Mouse (Mus musculus): ENCODE measurements around the gene Slc6a3. TPM values are rescaled to one million over a fixed set of nuclear protein-coding genes. Genes with fewer than 3 reads are reported as not detected.

Slc6a3 gene
- polyA plus RNA-seq, 1 experiment, result 0.09 TPM

- H3K27me3 ChIP-seq (ENCODE audit: control insufficient read depth, insufficient read depth, low read length), result no peaks in the 10 kb centered on the region
- H3K27ac ChIP-seq (ENCODE audit: insufficient read depth, low read depth, low read length), result peak overlapping the region; percentile 67
- H3K4me3 ChIP-seq (ENCODE audit: low read depth, low read length), result peak overlapping the region; percentile 93
- H3K36me3 ChIP-seq (ENCODE audit: control insufficient read depth, insufficient read depth, low read length), result peaks cover 21% of the 10 kb centered on the region
- peaks cover 9% of the 10 kb centered on the region for H3K4me1 ChIP-seq (ENCODE audit: control insufficient read depth, insufficient read depth, insufficient read length, low read length)
- 1% methylated on average over 39 of the region's 39 CpGs for WGBS
- TF ChIP-seq POLR2A (IDR thresholded peaks at IDR 0.05; ENCODE audit: low read depth, low read length) (no peak), CTCF (IDR thresholded peaks at IDR 0.05; ENCODE audit: extremely low read depth, insufficient read length, insufficient replicate concordance, low read depth, low read length) (no peak)
Measured at GRCm38 (mm10) chr13:73604156-73604957, 67.8 kb downstream of the Slc6a3 start.

GRCm38 (mm10) chr13:73618406-73618805, 81.9 kb downstream of the Slc6a3 start:
- H3K36me3 ChIP-seq (ENCODE audit: control insufficient read depth, insufficient read depth, low read length), result peaks cover 78% of the 10 kb centered on the region
- WGBS, result 91% methylated on average over 5 of the region's 5 CpGs
- H3K27ac ChIP-seq (ENCODE audit: insufficient read depth, low read depth, low read length), result no peak overlapping the region
- no peak for TF ChIP-seq POLR2A (IDR thresholded peaks at IDR 0.05; ENCODE audit: low read depth, low read length)
- TF ChIP-seq CTCF (IDR thresholded peaks at IDR 0.05; ENCODE audit: extremely low read depth, insufficient read length, insufficient replicate concordance, low read depth, low read length), result no peak
- no peaks in the 10 kb centered on the region for H3K27me3 ChIP-seq (ENCODE audit: control insufficient read depth, insufficient read depth, low read length)
- no peaks in the 10 kb centered on the region for H3K4me1 ChIP-seq (ENCODE audit: control insufficient read depth, insufficient read depth, insufficient read length, low read length)
- no peak overlapping the region for H3K4me3 ChIP-seq (ENCODE audit: low read depth, low read length)

DNA sequence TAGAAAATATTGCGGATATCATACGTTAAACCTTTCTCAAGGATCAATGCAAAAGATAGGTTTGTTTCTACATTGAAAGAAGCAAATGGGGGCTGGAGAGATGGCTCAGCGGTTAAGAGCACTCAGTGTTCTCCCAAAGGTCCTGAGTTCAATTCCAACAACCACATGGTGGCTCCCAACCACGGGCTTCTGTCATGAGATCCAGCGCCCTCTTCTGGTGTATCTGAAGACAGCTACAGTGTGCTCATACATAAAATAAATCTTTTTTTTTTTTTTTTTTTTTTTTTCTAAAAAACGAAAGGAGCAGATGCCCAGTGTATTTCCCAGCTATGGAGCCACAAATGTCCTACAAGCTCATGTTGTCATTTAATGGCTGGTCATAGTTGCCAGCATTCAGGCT, 84.1 kb downstream of the Slc6a3 start:
- Histone ChIP-seq H3K27me3 (ENCODE audit: control insufficient read depth, insufficient read depth, low read length) (no peaks in the 10 kb centered on the region), H3K4me1 (ENCODE audit: control insufficient read depth, insufficient read depth, insufficient read length, low read length) (no peaks in the 10 kb centered on the region), H3K4me3 (ENCODE audit: low read depth, low read length) (no peak overlapping the region), H3K36me3 (ENCODE audit: control insufficient read depth, insufficient read depth, low read length) (peaks cover 56% of the 10 kb centered on the region), H3K27ac (ENCODE audit: insufficient read depth, low read depth, low read length) (no peak overlapping the region)
- WGBS, result 61% methylated on average over 6 of the region's 6 CpGs
- TF ChIP-seq CTCF (IDR thresholded peaks at IDR 0.05; ENCODE audit: extremely low read depth, insufficient read length, insufficient replicate concordance, low read depth, low read length) (peak; percentile 20; the same call in 1 of the 2 replicates), POLR2A (IDR thresholded peaks at IDR 0.05; ENCODE audit: low read depth, low read length) (no peak)

DNA sequence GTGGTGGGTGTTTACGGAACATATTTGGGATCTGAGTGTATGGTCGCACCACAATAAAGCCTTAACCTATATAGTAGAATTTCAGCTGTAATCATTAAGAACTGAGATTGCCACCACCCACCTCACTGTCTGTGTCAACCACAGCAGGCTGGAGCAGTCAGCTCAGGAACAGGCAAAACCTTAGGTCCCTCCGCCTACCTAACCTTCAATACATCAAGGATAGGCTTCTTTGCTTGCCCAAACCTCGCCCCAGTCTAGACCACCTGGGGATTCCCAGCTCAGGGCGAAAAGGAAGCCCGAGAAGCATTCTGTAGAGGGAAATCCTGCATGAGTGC, 89.8 kb downstream of the Slc6a3 start:
- Histone ChIP-seq H3K36me3 (ENCODE audit: control insufficient read depth, insufficient read depth, low read length) (peaks cover 8% of the 10 kb centered on the region), H3K27me3 (ENCODE audit: control insufficient read depth, insufficient read depth, low read length) (no peaks in the 10 kb centered on the region), H3K4me1 (ENCODE audit: control insufficient read depth, insufficient read depth, insufficient read length, low read length) (peaks cover 13% of the 10 kb centered on the region), H3K27ac (ENCODE audit: insufficient read depth, low read depth, low read length) (no peak overlapping the region), H3K4me3 (ENCODE audit: low read depth, low read length) (peak overlapping the region; percentile 86)
- TF ChIP-seq POLR2A (IDR thresholded peaks at IDR 0.05; ENCODE audit: low read depth, low read length) (no peak), CTCF (IDR thresholded peaks at IDR 0.05; ENCODE audit: extremely low read depth, insufficient read length, insufficient replicate concordance, low read depth, low read length) (no peak)
- WGBS, result 47% methylated on average over 6 of the region's 6 CpGs

DNA sequence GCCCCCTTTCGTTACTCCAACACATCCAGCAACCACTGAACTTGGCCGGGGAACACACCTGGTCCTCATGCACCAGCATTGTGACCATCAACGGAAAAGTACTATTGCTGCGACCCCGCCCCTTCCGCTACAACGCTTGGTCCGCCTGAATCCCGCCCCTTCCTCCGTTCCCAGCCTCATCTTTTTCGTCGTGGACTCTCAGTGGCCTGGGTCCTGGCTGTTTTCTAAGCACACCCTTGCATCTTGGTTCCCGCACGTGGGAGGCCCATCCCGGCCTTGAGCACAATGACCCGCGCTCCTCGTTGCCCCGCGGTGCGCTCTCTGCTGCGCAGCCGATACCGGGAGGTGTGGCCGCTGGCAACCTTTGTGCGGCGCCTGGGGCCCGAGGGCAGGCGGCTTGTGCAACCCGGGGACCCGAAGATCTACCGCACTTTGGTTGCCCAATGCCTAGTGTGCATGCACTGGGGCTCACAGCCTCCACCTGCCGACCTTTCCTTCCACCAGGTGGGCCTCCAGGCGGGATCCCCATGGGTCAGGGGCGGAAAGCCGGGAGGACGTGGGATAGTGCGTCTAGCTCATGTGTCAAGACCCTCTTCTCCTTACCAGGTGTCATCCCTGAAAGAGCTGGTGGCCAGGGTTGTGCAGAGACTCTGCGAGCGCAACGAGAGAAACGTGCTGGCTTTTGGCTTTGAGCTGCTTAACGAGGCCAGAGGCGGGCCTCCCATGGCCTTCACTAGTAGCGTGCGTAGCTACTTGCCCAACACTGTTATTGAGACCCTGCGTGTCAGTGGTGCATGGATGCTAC, 90.4 kb downstream of the Slc6a3 start, which contains the start of gene Tert:
Gene Tert, plus strand, starts transcription at position 167 of the 805 bp plus-strand sequence.
- H3K27ac ChIP-seq (ENCODE audit: insufficient read depth, low read depth, low read length), result no peak within 1 kb of the TSS

More for the DNA sequence above, 90.4 kb downstream of the Slc6a3 start, which contains the start of gene Tert:
- WGBS, result 9% methylated on average over 47 of the region's 47 CpGs
- H3K36me3 ChIP-seq (ENCODE audit: control insufficient read depth, insufficient read depth, low read length), result peaks cover 4% of the 10 kb centered on the region
- no peaks in the 10 kb centered on the region for H3K27me3 ChIP-seq (ENCODE audit: control insufficient read depth, insufficient read depth, low read length)
- H3K4me3 ChIP-seq (ENCODE audit: low read depth, low read length), result peak within 1 kb of the TSS; percentile 86
- peaks cover 13% of the 10 kb centered on the region for H3K4me1 ChIP-seq (ENCODE audit: control insufficient read depth, insufficient read depth, insufficient read length, low read length)
- TF ChIP-seq CTCF (IDR thresholded peaks at IDR 0.05; ENCODE audit: extremely low read depth, insufficient read length, insufficient replicate concordance, low read depth, low read length), result peak; percentile 43; the same call in 1 of the 2 replicates
- peak; percentile 19; the same call in 1 of the 2 replicates for TF ChIP-seq POLR2A (IDR thresholded peaks at IDR 0.05; ENCODE audit: low read depth, low read length)

Other genes with a start within 250 kb of the Slc6a3 start
- 80.4 and 89.9 TPM in 2 replicates for gene Mrpl36, start 208.2 kb upstream of the Slc6a3 start, polyA plus RNA-seq (2012; rRNA removed)
- gene Ndufs6, start 208.2 kb upstream of the Slc6a3 start, polyA plus RNA-seq (2012; rRNA removed), result 34.5 and 57.4 TPM in 2 replicates
- gene Lpcat1, start 69.5 kb upstream of the Slc6a3 start, polyA plus RNA-seq (2012; rRNA removed), result 4.6 and 6.8 TPM in 2 replicates
- 107 and 134 TPM in 2 replicates for gene Clptm1l, start 67.3 kb downstream of the Slc6a3 start, polyA plus RNA-seq (2012; rRNA removed)
- gene Tert, start 90.2 kb downstream of the Slc6a3 start, polyA plus RNA-seq (2012; rRNA removed), result 1.0 and 3.5 TPM in 2 replicates
- 0.19 and 0.81 TPM in 2 replicates for gene Slc6a18, start 141.3 kb downstream of the Slc6a3 start, polyA plus RNA-seq (2012; rRNA removed)
- 246 and 934 TPM in 2 replicates for gene Slc6a19, start 168.1 kb downstream of the Slc6a3 start, polyA plus RNA-seq (2012; rRNA removed)
- 74.3 and 147 TPM in 2 replicates for gene Slc12a7, start 196.3 kb downstream of the Slc6a3 start, polyA plus RNA-seq (2012; rRNA removed)

Measured in small intestine, adult 2 months (tissue).